Mouse (Mus musculus): ENCODE data around the gene Abcc5.

DNA sequence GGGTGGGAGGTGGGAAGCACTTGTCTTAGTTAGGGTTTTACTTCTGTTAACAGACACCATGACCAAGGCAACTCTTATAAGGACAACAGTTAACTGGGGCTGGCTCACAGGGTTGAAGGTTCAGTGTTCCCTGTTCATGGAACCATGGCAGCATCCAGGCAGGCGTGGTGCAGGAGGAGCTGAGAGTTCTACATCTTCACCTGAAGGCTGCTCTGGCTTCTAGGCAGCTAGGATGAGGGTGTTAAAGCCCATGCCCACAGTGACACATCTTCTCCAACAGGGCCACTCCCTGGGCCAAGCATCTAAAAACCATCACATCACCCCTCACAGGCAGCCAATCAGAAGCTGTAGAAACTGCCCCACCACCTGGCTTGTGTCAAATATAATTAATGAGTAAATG lies 45.5 kb upstream of the Abcc5 start:
- TF ChIP-seq GATA1 (IDR thresholded peaks at IDR 0.05; ENCODE audit: borderline replicate concordance, low read length) (no peak), FLI1 (IDR thresholded peaks at IDR 0.05; ENCODE audit: low read length) (no peak)
